Mouse (Mus musculus) erythroblast, embryonic 14.5 days (primary cell): Measurements from ENCODE around the gene Stc2.

Experiments used
- GATA1 ChIP-seq: IDR thresholded peaks from 2 replicates; pipeline ENCODE4 v1.6.1; 2012; ENCODE audit warnings: low read length, inconsistent platforms, mixed read lengths
- TAL1 ChIP-seq: IDR thresholded peaks from 3 replicates; pipeline ENCODE4 v1.6.1; 2012; ENCODE audit warnings: low read length, inconsistent platforms, mixed read lengths

- no peak for TF ChIP-seq TAL1
- TF ChIP-seq GATA1, result no peak
Observed at GRCm38 (mm10) chr11:31372206-31372605, 2.3 kb upstream of the Stc2 start.
